Mouse (Mus musculus): ENCODE measurements around the gene B230307C23Rik. TPM values are rescaled to one million over a fixed set of nuclear protein-coding genes. Genes with fewer than 3 reads are reported as not detected.
"Not testable (repeated sequence)": the region's sequence is repeated elsewhere in the genome, so short reads cannot be mapped to it uniquely, and the experiment has no call there.

Gene B230307C23Rik
- polyA plus RNA-seq, 1 experiment = 5.1 TPM

GRCm38 (mm10) chr16:97977277-97977676 lies 19.8 kb upstream of the B230307C23Rik start:
- no peak for DNase-seq (ENCODE audit: low read depth in 1 of 2, low spot score in 2 of 2)
- no peak overlapping the region for H3K27ac ChIP-seq (ENCODE audit: insufficient read depth, low read length)
- H3K27me3 ChIP-seq (ENCODE audit: control insufficient read depth, insufficient read depth, low read length) = no peaks in the 10 kb centered on the region
- no peak overlapping the region for H3K4me3 ChIP-seq (ENCODE audit: extremely low read depth, insufficient read depth, insufficient read length)
- H3K4me1 ChIP-seq (ENCODE audit: control insufficient read depth, insufficient read depth, insufficient read length) = no peaks in the 10 kb centered on the region
- H3K36me3 ChIP-seq (ENCODE audit: control insufficient read depth, insufficient read depth, low read length) = no peaks in the 10 kb centered on the region
- 67% methylated on average over 1 of the region's 1 CpGs for WGBS
- no peak for TF ChIP-seq CTCF (IDR thresholded peaks at IDR 0.05; ENCODE audit: extremely low read depth, insufficient read depth, insufficient read length, insufficient replicate concordance)
- TF ChIP-seq POLR2A (IDR thresholded peaks at IDR 0.05; ENCODE audit: low read depth, low read length) = no peak

- Histone ChIP-seq H3K36me3 (ENCODE audit: control insufficient read depth, insufficient read depth, low read length) (no peaks in the 10 kb centered on the region), H3K27ac (ENCODE audit: insufficient read depth, low read length) (no peak overlapping the region), H3K27me3 (ENCODE audit: control insufficient read depth, insufficient read depth, low read length) (no peaks in the 10 kb centered on the region), H3K4me1 (ENCODE audit: control insufficient read depth, insufficient read depth, insufficient read length) (no peaks in the 10 kb centered on the region), H3K4me3 (ENCODE audit: extremely low read depth, insufficient read depth, insufficient read length) (no peak overlapping the region)
- TF ChIP-seq POLR2A (IDR thresholded peaks at IDR 0.05; ENCODE audit: low read depth, low read length) (no peak), CTCF (IDR thresholded peaks at IDR 0.05; ENCODE audit: extremely low read depth, insufficient read depth, insufficient read length, insufficient replicate concordance) (no peak)
- WGBS = 70% methylated on average over 3 of the region's 3 CpGs
- no peak for DNase-seq (ENCODE audit: low read depth in 1 of 2, low spot score in 2 of 2)
These were observed 19.4 kb upstream of the B230307C23Rik start for GRCm38 (mm10) chr16:97977722-97978121.

- no peak overlapping the region for H3K4me3 ChIP-seq (ENCODE audit: extremely low read depth, insufficient read depth, insufficient read length)
- H3K27ac ChIP-seq (ENCODE audit: insufficient read depth, low read length) = no peak overlapping the region
- no peaks in the 10 kb centered on the region for H3K36me3 ChIP-seq (ENCODE audit: control insufficient read depth, insufficient read depth, low read length)
- WGBS = 94% methylated on average over 1 of the region's 1 CpGs
- no peak for TF ChIP-seq CTCF (IDR thresholded peaks at IDR 0.05; ENCODE audit: extremely low read depth, insufficient read depth, insufficient read length, insufficient replicate concordance)
- TF ChIP-seq POLR2A (IDR thresholded peaks at IDR 0.05; ENCODE audit: low read depth, low read length) = no peak
- no peaks in the 10 kb centered on the region for H3K27me3 ChIP-seq (ENCODE audit: control insufficient read depth, insufficient read depth, low read length)
- no peak for DNase-seq (ENCODE audit: low read depth in 1 of 2, low spot score in 2 of 2)
- no peaks in the 10 kb centered on the region for H3K4me1 ChIP-seq (ENCODE audit: control insufficient read depth, insufficient read depth, insufficient read length)
These were observed 15.8 kb upstream of the B230307C23Rik start for GRCm38 (mm10) chr16:97981362-97981761.

- no peak overlapping the region for H3K27ac ChIP-seq (ENCODE audit: insufficient read depth, low read length)
- no peaks in the 10 kb centered on the region for H3K4me1 ChIP-seq (ENCODE audit: control insufficient read depth, insufficient read depth, insufficient read length)
- DNase-seq (ENCODE audit: low read depth in 1 of 2, low spot score in 2 of 2) = no peak
- WGBS = 90% methylated on average over 5 of the region's 5 CpGs
- H3K4me3 ChIP-seq (ENCODE audit: extremely low read depth, insufficient read depth, insufficient read length) = no peak overlapping the region
- H3K27me3 ChIP-seq (ENCODE audit: control insufficient read depth, insufficient read depth, low read length) = no peaks in the 10 kb centered on the region
- H3K36me3 ChIP-seq (ENCODE audit: control insufficient read depth, insufficient read depth, low read length) = no peaks in the 10 kb centered on the region
- TF ChIP-seq CTCF (IDR thresholded peaks at IDR 0.05; ENCODE audit: extremely low read depth, insufficient read depth, insufficient read length, insufficient replicate concordance) (no peak), POLR2A (IDR thresholded peaks at IDR 0.05; ENCODE audit: low read depth, low read length) (no peak)
These were observed 12.5 kb upstream of the B230307C23Rik start for GRCm38 (mm10) chr16:97984589-97984988.

GRCm38 (mm10) chr16:97991517-97991916 lies 5.6 kb upstream of the B230307C23Rik start:
- Histone ChIP-seq H3K27ac (ENCODE audit: insufficient read depth, low read length) (no peak overlapping the region), H3K27me3 (ENCODE audit: control insufficient read depth, insufficient read depth, low read length) (no peaks in the 10 kb centered on the region), H3K36me3 (ENCODE audit: control insufficient read depth, insufficient read depth, low read length) (no peaks in the 10 kb centered on the region), H3K4me3 (ENCODE audit: extremely low read depth, insufficient read depth, insufficient read length) (no peak overlapping the region), H3K4me1 (ENCODE audit: control insufficient read depth, insufficient read depth, insufficient read length) (peaks cover 5% of the 10 kb centered on the region)
- DNase-seq (ENCODE audit: low read depth in 1 of 2, low spot score in 2 of 2) = no peak
- WGBS = 79% methylated on average over 2 of the region's 2 CpGs
- TF ChIP-seq CTCF (IDR thresholded peaks at IDR 0.05; ENCODE audit: extremely low read depth, insufficient read depth, insufficient read length, insufficient replicate concordance) (no peak), POLR2A (IDR thresholded peaks at IDR 0.05; ENCODE audit: low read depth, low read length) (no peak)

GRCm38 (mm10) chr16:97992477-97992876 lies 4.6 kb upstream of the B230307C23Rik start:
- DNase-seq (ENCODE audit: low read depth in 1 of 2, low spot score in 2 of 2) = not testable (repeated sequence)

GRCm38 (mm10) chr16:97995849-97996615 lies 1.1 kb upstream of the B230307C23Rik start:
- 13% methylated on average over 1 of the region's 1 CpGs for WGBS

More at GRCm38 (mm10) chr16:97992477-97992876, 4.6 kb upstream of the B230307C23Rik start:
- WGBS = 79% methylated on average over 3 of the region's 3 CpGs
- H3K36me3 ChIP-seq (ENCODE audit: control insufficient read depth, insufficient read depth, low read length); H3K4me1 ChIP-seq (ENCODE audit: control insufficient read depth, insufficient read depth, insufficient read length); H3K4me3 ChIP-seq (ENCODE audit: extremely low read depth, insufficient read depth, insufficient read length); H3K27ac ChIP-seq (ENCODE audit: insufficient read depth, low read length); H3K27me3 ChIP-seq (ENCODE audit: control insufficient read depth, insufficient read depth, low read length): not testable (repeated sequence)

GRCm38 (mm10) chr16:97997383-97997731 lies 242 bp downstream of the B230307C23Rik start:
- H3K36me3 ChIP-seq (ENCODE audit: control insufficient read depth, insufficient read depth, low read length); DNase-seq (ENCODE audit: low read depth in 1 of 2, low spot score in 2 of 2); H3K27me3 ChIP-seq (ENCODE audit: control insufficient read depth, insufficient read depth, low read length): not testable (repeated sequence)
- H3K4me1 ChIP-seq (ENCODE audit: control insufficient read depth, insufficient read depth, insufficient read length) = peaks cover 15% of the 10 kb centered on the region
- peak overlapping the region; percentile 87 for H3K4me3 ChIP-seq (ENCODE audit: extremely low read depth, insufficient read depth, insufficient read length)
- under 1% methylated on average over 8 of the region's 8 CpGs for WGBS
- peak overlapping the region; percentile 69 for H3K27ac ChIP-seq (ENCODE audit: insufficient read depth, low read length)

More at GRCm38 (mm10) chr16:97995849-97996615, 1.1 kb upstream of the B230307C23Rik start:
- Histone ChIP-seq H3K36me3 (ENCODE audit: control insufficient read depth, insufficient read depth, low read length) (no peaks in the 10 kb centered on the region), H3K27me3 (ENCODE audit: control insufficient read depth, insufficient read depth, low read length) (no peaks in the 10 kb centered on the region), H3K4me1 (ENCODE audit: control insufficient read depth, insufficient read depth, insufficient read length) (peaks cover 15% of the 10 kb centered on the region), H3K27ac (ENCODE audit: insufficient read depth, low read length) (peak overlapping the region; percentile 78; the same call in 1 of the 2 replicates), H3K4me3 (ENCODE audit: extremely low read depth, insufficient read depth, insufficient read length) (no peak overlapping the region)
- TF ChIP-seq CTCF (IDR thresholded peaks at IDR 0.05; ENCODE audit: extremely low read depth, insufficient read depth, insufficient read length, insufficient replicate concordance) (no peak), POLR2A (IDR thresholded peaks at IDR 0.05; ENCODE audit: low read depth, low read length) (no peak)
- no peak for DNase-seq (ENCODE audit: low read depth in 1 of 2, low spot score in 2 of 2)

Data from spleen, adult 2 months (tissue).